Mouse (Mus musculus): ENCODE measurements around the gene Wasl. TPM values are rescaled to one million over a fixed set of nuclear protein-coding genes. Genes with fewer than 3 reads are reported as not detected.

The Wasl gene
- polyA plus RNA-seq, 1 experiment, result 56.4 TPM

GRCm38 (mm10) chr6:24600726-24601125, 64.1 kb downstream of the Wasl start:
- no peak overlapping the region for H3K27ac ChIP-seq (ENCODE audit: insufficient read depth, low read length)
- H3K4me1 ChIP-seq (ENCODE audit: control insufficient read depth, insufficient read depth, low read length), result no peaks in the 10 kb centered on the region
- H3K4me3 ChIP-seq (ENCODE audit: insufficient read depth, low read length), result no peak overlapping the region
- TF ChIP-seq CTCF (IDR thresholded peaks at IDR 0.05; ENCODE audit: extremely low read depth, insufficient read depth, low read length) (no peak), POLR2A (IDR thresholded peaks at IDR 0.05; ENCODE audit: extremely low read depth, insufficient read depth, low read length) (no peak)

- no peak for TF ChIP-seq CTCF (IDR thresholded peaks at IDR 0.05; ENCODE audit: extremely low read depth, insufficient read depth, low read length)
- TF ChIP-seq POLR2A (IDR thresholded peaks at IDR 0.05; ENCODE audit: extremely low read depth, insufficient read depth, low read length), result no peak
- no peak overlapping the region for H3K27ac ChIP-seq (ENCODE audit: insufficient read depth, low read length)
Measured at GRCm38 (mm10) chr6:24600134-24600533, 64.7 kb downstream of the Wasl start.

GRCm38 (mm10) chr6:24599639-24600038, 65.2 kb downstream of the Wasl start:
- TF ChIP-seq POLR2A (IDR thresholded peaks at IDR 0.05; ENCODE audit: extremely low read depth, insufficient read depth, low read length) (no peak), CTCF (IDR thresholded peaks at IDR 0.05; ENCODE audit: extremely low read depth, insufficient read depth, low read length) (no peak)
- Histone ChIP-seq H3K27ac (ENCODE audit: insufficient read depth, low read length) (no peak overlapping the region), H3K4me1 (ENCODE audit: control insufficient read depth, insufficient read depth, low read length) (no peaks in the 10 kb centered on the region), H3K4me3 (ENCODE audit: insufficient read depth, low read length) (no peak overlapping the region)

More at GRCm38 (mm10) chr6:24600134-24600533, 64.7 kb downstream of the Wasl start:
- Histone ChIP-seq H3K4me1 (ENCODE audit: control insufficient read depth, insufficient read depth, low read length) (no peaks in the 10 kb centered on the region), H3K4me3 (ENCODE audit: insufficient read depth, low read length) (no peak overlapping the region)

- no peak overlapping the region for H3K27ac ChIP-seq (ENCODE audit: insufficient read depth, low read length)
- no peaks in the 10 kb centered on the region for H3K4me1 ChIP-seq (ENCODE audit: control insufficient read depth, insufficient read depth, low read length)
- no peak overlapping the region for H3K4me3 ChIP-seq (ENCODE audit: insufficient read depth, low read length)
- TF ChIP-seq POLR2A (IDR thresholded peaks at IDR 0.05; ENCODE audit: extremely low read depth, insufficient read depth, low read length) (no peak), CTCF (IDR thresholded peaks at IDR 0.05; ENCODE audit: extremely low read depth, insufficient read depth, low read length) (no peak)
Measured at GRCm38 (mm10) chr6:24599179-24599578, 65.6 kb downstream of the Wasl start.

- Histone ChIP-seq H3K27ac (ENCODE audit: insufficient read depth, low read length) (no peak within 1 kb of the TSS), H3K4me3 (ENCODE audit: insufficient read depth, low read length) (no peak within 1 kb of the TSS), H3K4me1 (ENCODE audit: control insufficient read depth, insufficient read depth, low read length) (no peaks in the 10 kb centered on the region)
- no peak for TF ChIP-seq POLR2A (IDR thresholded peaks at IDR 0.05; ENCODE audit: extremely low read depth, insufficient read depth, low read length)
- no peak for TF ChIP-seq CTCF (IDR thresholded peaks at IDR 0.05; ENCODE audit: extremely low read depth, insufficient read depth, low read length)
Measured at GRCm38 (mm10) chr6:24597500-24597899, 67.3 kb downstream of the Wasl start, which contains the start of gene Lmod2. Gene Lmod2 (plus strand): TSS chr6:24597762.

GRCm38 (mm10) chr6:24591525-24592218, 73.1 kb downstream of the Wasl start:
- Histone ChIP-seq H3K27ac (ENCODE audit: insufficient read depth, low read length) (no peak overlapping the region), H3K4me3 (ENCODE audit: insufficient read depth, low read length) (no peak overlapping the region), H3K4me1 (ENCODE audit: control insufficient read depth, insufficient read depth, low read length) (no peaks in the 10 kb centered on the region)
- TF ChIP-seq CTCF (IDR thresholded peaks at IDR 0.05; ENCODE audit: extremely low read depth, insufficient read depth, low read length), result no peak
- no peak for TF ChIP-seq POLR2A (IDR thresholded peaks at IDR 0.05; ENCODE audit: extremely low read depth, insufficient read depth, low read length)

- TF ChIP-seq CTCF (IDR thresholded peaks at IDR 0.05; ENCODE audit: extremely low read depth, insufficient read depth, low read length), result no peak
- TF ChIP-seq POLR2A (IDR thresholded peaks at IDR 0.05; ENCODE audit: extremely low read depth, insufficient read depth, low read length), result no peak
- no peaks in the 10 kb centered on the region; the same call in 1 of the 2 replicates for H3K4me1 ChIP-seq (ENCODE audit: control insufficient read depth, insufficient read depth, low read length)
- no peak overlapping the region for H3K4me3 ChIP-seq (ENCODE audit: insufficient read depth, low read length)
- H3K27ac ChIP-seq (ENCODE audit: insufficient read depth, low read length), result no peak overlapping the region
Measured at GRCm38 (mm10) chr6:24590282-24590681, 74.5 kb downstream of the Wasl start.

- Histone ChIP-seq H3K4me1 (ENCODE audit: control insufficient read depth, insufficient read depth, low read length) (no peaks in the 10 kb centered on the region; the same call in 1 of the 2 replicates), H3K4me3 (ENCODE audit: insufficient read depth, low read length) (no peak overlapping the region), H3K27ac (ENCODE audit: insufficient read depth, low read length) (no peak overlapping the region)
- TF ChIP-seq CTCF (IDR thresholded peaks at IDR 0.05; ENCODE audit: extremely low read depth, insufficient read depth, low read length) (no peak), POLR2A (IDR thresholded peaks at IDR 0.05; ENCODE audit: extremely low read depth, insufficient read depth, low read length) (no peak)
Measured at GRCm38 (mm10) chr6:24586885-24587284, 77.9 kb downstream of the Wasl start.

- no peak for TF ChIP-seq CTCF (IDR thresholded peaks at IDR 0.05; ENCODE audit: extremely low read depth, insufficient read depth, low read length)
- TF ChIP-seq POLR2A (IDR thresholded peaks at IDR 0.05; ENCODE audit: extremely low read depth, insufficient read depth, low read length), result no peak
- Histone ChIP-seq H3K4me1 (ENCODE audit: control insufficient read depth, insufficient read depth, low read length) (no peaks in the 10 kb centered on the region; the same call in 1 of the 2 replicates), H3K4me3 (ENCODE audit: insufficient read depth, low read length) (no peak overlapping the region), H3K27ac (ENCODE audit: insufficient read depth, low read length) (no peak overlapping the region)
Measured at GRCm38 (mm10) chr6:24585431-24586310, 79.1 kb downstream of the Wasl start.

Data from cortical plate, adult 2 months (tissue).